Mouse (Mus musculus) spleen, adult 18-20 months (tissue): ENCODE measurements around the gene Spata25.
A peak's percentile ranks its signal among the peaks of the same experiment; 100 is the strongest.
"Not testable (repeated sequence)": the region's sequence is repeated elsewhere in the genome, so short reads cannot be mapped to it uniquely, and the experiment has no call there.

Experiments used
- DNase-seq, 2 experiments: peaks; one replicate each; pipeline ENCODE4 v3.0.0; 2022; ENCODE audit warnings: mixed read lengths in 2 of 2

Spata25 gene

DNA sequence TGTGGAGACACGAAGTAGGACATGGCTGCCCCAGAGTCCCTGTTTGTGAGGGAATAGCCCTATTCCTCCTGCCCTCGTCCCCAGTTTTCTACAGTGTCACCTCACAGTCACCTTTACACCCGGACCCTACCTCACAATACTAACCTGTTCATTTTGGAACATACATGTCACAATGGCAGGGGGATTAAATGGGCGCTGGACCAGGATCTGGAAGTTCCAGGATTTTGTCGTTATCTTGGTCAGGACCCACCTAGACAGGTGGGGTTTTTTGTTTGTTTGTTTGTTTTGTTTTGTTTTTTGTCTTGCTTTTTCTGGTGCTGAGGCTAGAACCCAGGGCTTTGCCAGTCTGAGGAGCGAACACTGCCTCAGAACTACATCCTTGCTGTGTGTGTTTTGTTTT, at the start of gene Spata25:
Spata25 (minus strand) TSS at position 101 of the 400 bp plus-strand sequence.
- no peak for DNase-seq

DNA sequence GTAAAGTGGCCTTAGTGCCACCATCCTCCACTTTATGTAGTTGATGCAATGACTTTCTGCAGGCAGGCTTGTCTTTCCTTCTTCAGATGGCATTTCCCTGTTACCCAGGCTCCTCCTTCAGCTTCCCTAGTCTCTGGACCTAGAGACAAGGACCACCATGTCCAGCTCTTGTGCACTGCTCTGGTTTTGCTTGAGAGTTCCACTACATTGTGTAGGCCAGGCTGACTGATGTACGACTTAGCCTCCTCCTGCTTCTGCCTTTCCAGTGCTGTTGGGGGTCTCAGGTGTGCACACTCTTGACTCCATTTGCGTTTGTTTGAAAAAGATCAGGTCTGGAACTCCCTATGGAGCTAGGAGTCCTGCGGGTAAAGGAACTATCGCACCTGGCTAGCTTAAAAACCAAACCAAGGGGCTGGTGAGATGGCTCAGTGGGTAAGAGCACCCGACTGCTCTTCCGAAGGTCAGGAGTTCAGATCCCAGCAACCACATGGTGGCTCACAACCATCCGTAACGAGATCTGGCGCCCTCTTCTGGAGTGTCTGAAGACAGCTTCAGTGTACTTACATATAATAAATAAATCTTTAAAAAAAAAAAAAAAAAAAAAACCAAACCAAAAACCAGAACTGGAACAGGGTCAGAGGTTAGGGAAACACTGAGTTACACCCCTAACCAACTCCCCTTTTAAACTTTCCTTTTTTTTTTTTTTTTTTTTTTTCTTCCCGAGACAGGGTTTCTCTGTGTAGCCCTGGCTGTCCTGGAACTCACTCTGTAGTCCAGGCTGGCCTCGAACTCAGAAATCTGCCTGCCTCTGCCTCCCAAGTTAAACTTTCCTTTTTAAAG, 49.3 kb upstream of the Spata25 start:
- not testable (repeated sequence) for DNase-seq

DNA sequence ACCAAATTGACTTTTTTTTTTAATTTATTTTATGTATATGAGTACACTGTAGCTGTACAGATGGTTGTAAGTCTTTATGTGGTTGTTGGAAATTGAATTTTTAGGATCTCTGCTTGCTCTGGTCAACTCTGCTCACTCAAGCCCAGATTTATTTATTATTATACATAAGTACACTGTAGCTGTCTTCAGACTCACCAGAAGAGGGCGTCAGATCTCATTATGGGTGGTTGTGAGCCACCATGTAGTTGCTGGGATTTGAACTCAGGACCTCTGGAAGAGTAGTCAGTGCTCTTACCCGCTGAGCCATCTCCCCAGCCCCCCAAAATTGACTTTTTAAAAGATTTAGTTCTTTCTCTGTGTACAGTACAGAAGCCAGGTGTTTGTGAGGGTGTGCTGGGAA, 47.3 kb upstream of the Spata25 start:
- DNase-seq = not testable (repeated sequence)

DNA sequence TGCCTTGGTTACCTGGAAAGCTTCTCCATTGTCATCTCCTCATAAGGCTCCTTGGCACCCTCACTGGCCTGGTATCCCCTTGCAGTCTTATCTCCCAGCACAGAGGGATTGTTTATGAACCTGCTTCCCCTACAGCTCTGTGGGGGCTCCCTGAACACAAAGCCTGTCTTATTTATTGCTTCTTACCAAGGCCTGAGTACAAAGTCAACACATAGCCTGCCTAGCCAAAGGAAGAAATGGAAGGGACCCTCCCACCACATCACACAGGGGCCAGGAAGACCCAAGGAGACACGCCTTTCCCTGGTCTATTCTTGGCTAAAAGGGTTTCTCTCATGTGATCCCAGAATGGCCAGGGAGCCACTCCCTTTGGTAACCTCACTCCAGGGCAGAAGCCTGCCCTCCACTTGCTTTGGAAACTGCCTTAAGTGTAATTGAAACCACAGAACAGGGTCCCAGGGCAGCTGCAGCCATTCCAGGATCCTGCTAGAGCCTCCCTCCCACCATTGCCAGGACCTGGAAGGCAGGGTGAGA, 46.0 kb upstream of the Spata25 start:
- no peak for DNase-seq

DNA sequence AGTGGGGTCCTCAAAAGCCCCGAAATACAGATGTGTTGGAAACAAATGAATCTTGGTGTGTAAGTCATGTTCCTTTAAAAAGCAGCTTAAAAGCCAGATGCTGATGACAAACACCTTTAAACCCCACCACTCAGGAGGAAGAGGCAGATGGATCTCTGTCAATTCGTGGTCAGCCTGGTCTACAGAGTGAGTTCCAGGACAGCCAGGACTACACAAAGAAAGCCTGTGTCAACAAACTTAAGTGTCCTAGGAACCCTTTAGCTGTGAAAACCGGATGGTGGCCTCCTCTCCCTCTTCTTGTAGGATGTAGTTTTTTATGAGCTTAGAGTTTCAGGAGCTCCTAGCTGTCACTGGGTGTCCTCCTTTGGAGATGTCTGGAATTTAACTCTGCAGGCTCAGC, 45.3 kb upstream of the Spata25 start:
- no peak for DNase-seq

GRCm38 (mm10) chr2:164871602-164872303, 43.4 kb upstream of the Spata25 start:
- no peak for DNase-seq

GRCm38 (mm10) chr2:164868491-164868890, 40.2 kb upstream of the Spata25 start:
- DNase-seq = peak in 1 of 2 experiments; percentile 53

DNA sequence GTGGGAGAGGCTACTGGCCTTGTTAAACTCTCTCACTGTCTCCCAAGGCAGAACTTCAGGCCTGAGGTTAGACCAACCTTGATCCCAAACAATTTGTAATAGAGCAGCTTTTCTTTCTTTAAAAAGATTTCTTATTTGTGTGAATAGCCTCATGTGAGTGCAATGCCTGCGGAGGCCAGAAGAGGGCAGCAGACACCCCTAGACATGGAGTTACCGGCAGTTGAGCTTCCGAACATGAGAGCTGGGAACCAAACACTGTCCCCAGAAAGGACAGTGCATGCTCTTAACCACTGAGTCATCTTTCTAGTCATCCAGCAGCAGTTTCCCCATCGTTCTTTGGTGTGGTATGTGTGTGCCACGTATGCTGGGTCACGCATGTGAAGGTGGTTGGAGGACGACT, 39.2 kb upstream of the Spata25 start:
- DNase-seq = no peak

DNA sequence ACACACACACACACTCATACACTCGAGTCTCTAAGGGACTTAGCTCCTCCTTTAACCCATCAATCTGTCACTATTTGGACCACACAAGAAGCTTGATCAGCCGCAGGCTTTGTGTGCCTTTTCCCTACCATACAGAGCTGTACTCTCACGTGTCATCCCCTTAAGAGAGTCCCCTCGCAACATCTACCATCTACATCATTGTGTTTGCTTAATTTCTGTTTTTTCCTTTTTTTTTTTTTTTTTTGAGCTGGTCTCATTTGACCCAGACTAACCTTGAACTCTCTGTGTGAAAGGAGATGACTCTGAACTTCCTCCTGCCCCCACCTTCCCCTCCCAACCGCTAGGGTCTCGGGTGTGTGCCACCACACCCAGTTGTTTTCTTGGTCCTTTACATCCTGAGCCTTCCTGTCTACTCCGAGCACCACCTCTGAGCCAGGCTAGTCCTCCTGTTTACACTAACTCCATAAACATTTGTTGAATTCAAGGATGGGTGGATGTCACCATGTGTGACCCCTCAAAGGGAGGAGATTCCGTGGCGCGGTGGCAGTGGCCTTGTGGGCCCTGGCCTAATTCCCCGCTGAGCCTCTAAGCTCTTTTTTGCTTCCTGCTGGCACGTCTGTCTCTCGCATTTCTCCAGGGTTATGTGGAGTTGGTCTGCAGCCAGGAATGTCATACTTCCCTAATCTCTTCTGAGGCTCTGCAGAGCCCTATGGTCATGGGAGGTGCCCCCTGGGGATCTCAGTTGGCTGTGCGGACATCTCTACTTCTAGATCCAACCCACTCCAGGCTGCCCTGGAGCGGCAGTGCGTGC, 38.6 kb upstream of the Spata25 start:
- DNase-seq = peak in 1 of 2 experiments; percentile 44

GRCm38 (mm10) chr2:164864593-164864992, 36.3 kb upstream of the Spata25 start:
- DNase-seq = no peak

DNA sequence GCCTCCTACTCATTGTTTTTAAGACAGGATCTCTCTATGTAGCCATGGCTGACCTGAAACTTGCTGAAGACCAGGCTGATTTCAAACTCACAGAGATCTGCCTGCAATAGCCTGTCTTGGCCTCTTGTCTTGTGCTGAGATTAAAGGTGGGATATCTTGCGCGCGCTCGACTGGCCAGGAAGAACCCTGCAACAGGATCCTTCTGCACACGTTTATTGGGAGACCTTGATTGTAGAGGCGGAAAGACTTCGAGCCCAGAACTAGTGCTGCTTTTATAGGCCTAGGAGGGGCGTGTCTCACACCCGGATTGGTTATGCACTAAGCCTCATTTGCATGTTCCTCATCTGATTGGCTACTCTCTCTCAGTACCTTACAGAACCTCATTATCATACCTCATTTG, 35.1 kb upstream of the Spata25 start:
- not testable (repeated sequence) for DNase-seq

- DNase-seq = no peak
Observed at GRCm38 (mm10) chr2:164862179-164862861, 34.0 kb upstream of the Spata25 start.

DNA sequence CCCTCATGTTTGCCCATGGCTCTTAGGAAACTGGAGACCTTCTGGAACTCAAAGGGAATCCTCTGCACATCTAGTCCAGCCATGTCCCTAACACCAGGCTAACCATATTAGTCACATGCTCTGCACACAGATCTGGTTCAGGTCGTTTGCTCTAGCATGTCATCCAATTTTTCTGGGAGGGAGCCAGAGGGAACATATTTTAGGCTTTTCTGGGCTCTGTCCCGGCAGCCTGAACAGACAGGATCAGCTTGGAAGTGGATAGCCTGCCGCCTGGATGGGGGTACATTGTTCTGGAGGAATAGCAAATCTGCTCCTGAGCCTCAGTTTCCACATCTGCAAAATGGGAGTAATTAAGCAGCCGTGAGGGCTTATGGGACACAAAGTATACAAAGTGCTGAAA, 32.8 kb upstream of the Spata25 start:
- DNase-seq = no peak

DNA sequence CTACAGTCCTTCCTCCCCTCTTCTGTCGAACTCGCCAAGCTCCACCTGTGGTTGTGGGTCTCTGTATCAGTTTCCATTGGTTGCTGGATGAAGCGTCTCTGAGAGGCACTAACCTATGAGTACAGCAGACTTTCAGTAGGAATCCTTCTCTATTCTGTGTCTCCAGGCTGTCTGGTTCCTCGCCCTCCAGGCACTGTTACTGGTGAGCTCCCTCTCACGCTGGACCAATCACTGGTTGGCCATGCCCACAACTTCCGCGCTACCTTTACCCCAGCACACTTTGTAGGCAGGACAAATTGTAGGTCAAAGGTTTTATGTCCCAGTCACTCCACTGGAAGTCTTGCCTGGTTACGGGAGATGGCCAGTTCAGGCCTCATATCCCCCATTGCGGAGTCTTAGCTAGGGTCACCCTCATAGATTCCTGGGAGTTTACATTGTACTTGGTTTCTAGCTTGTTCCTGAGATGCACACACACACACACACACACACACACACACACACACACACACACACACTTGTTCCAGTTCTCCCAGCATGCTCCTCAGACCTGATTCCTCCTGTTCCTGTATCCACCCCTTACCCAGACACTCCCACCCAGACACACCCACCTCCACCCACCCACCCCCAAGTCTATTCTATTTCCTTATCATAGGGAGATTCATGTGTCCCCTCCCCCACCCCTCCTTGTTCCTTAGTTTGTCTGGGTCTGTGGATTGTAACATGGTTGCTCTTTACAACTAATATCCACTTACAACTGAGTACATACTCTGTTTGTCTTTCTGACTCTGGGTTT, 31.5 kb upstream of the Spata25 start:
- no peak for DNase-seq

GRCm38 (mm10) chr2:164859155-164859554, 30.8 kb upstream of the Spata25 start:
- DNase-seq = no peak

DNA sequence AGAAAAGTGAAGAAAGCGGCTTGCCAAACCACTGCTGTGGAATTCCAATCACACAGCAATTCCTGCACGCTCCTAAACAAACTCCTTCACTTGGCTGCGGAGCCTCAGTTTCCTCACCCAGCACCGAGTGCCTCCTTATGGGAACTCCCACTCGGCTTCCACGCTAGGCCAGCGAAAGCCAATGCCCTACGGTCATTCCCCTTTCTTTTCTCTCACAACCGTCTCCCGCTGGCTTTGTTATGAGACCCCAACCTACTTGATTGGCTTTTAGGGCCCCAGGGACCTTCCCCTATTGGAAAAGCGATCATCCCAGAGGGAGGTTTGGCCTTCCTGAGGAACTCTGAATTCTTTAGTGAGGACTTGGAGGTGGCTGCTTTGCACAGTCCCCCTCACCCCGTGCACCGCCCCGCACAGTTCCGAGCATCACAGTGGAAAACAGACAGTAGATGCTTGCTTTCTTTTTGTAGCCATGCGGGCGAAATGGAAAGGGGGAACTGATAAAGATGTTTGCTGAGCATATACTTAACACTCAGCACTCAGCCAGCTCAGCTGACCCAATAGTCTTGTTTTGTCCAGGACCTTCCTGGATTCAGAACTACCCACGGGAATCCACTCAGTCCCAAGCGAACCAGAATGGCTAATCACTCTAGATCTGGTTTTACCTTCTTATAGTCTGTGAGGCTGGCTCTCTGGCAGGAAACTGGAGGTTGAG, 29.7 kb upstream of the Spata25 start:
- no peak for DNase-seq

- peak; percentile 27 to 40 for DNase-seq
Observed at GRCm38 (mm10) chr2:164857101-164857821, 28.9 kb upstream of the Spata25 start, which contains the start of gene Pltp. Gene Pltp, minus strand, starts transcription at chr2:164857711.

- DNase-seq = peak in 1 of 2 experiments; percentile 31
Observed at GRCm38 (mm10) chr2:164856309-164857100, 28.2 kb upstream of the Spata25 start.

- DNase-seq = not testable (repeated sequence)
Observed at GRCm38 (mm10) chr2:164855572-164855971, 27.2 kb upstream of the Spata25 start.
